Mouse (Mus musculus): ENCODE measurements around the gene Itk. TPM values are rescaled to one million over a fixed set of nuclear protein-coding genes. Genes with fewer than 3 reads are reported as not detected.

Gene Itk
- polyA plus RNA-seq, 1 experiment from 2014 or later: not detected

- Histone ChIP-seq H3K4me2 (no peak overlapping the region), H3K9ac (no peak overlapping the region), H3K4me3 (no peak overlapping the region), H3K36me3 (no peaks in the 10 kb centered on the region), H3K4me1 (replicated peaks) (no peaks in the 10 kb centered on the region), H3K9me3 (no peaks in the 10 kb centered on the region), H3K27ac (replicated peaks) (no peak overlapping the region), H3K27me3 (no peaks in the 10 kb centered on the region)
- WGBS: 42% methylated on average over 10 of the region's 10 CpGs
- ATAC-seq (ENCODE audit: low read depth): no peak
Measured at GRCm38 (mm10) chr11:46406721-46407120, 17.4 kb upstream of the Itk start.

GRCm38 (mm10) chr11:46404986-46405385 is 15.7 kb upstream of the Itk start:
- no peak overlapping the region for H3K4me3 ChIP-seq
- no peak overlapping the region for H3K4me2 ChIP-seq
- H3K9ac ChIP-seq: no peak overlapping the region
- WGBS: 83% methylated on average over 16 of the region's 16 CpGs
- ATAC-seq (ENCODE audit: low read depth): no peak
- H3K27me3 ChIP-seq: no peaks in the 10 kb centered on the region
- no peaks in the 10 kb centered on the region for H3K36me3 ChIP-seq
- no peaks in the 10 kb centered on the region for H3K4me1 ChIP-seq (replicated peaks)
- no peaks in the 10 kb centered on the region for H3K9me3 ChIP-seq
- H3K27ac ChIP-seq (replicated peaks): no peak overlapping the region

DNA sequence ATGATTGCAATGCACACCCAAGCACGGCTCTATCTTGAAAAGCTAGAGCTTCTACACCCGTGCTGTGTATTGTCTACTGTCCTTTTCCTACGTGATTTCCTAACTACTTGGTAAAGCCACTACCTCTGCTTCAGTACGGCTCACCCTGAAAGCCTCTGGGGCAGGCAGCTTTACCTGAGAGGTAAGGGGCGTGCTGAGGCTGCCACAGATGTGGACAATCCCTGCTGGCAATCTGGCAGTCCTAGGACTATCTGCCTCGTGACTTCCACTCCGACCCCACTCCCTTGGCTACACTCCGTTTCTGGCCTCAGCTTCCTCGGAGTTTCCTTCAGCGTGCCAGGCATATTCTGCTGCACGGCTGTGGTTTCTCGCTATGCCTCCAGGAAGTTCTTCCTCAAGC is 12.2 kb upstream of the Itk start:
- no peaks in the 10 kb centered on the region for H3K9me3 ChIP-seq
- no peak overlapping the region for H3K9ac ChIP-seq
- H3K4me1 ChIP-seq (replicated peaks): no peaks in the 10 kb centered on the region
- H3K36me3 ChIP-seq: no peaks in the 10 kb centered on the region
- H3K4me3 ChIP-seq: no peak overlapping the region
- 80% methylated on average over 12 of the region's 12 CpGs for WGBS
- H3K27ac ChIP-seq (replicated peaks): no peak overlapping the region
- no peaks in the 10 kb centered on the region for H3K27me3 ChIP-seq
- ATAC-seq (ENCODE audit: low read depth): no peak
- H3K4me2 ChIP-seq: no peak overlapping the region

- Histone ChIP-seq H3K9ac (no peak overlapping the region), H3K27ac (replicated peaks) (no peak overlapping the region), H3K9me3 (no peaks in the 10 kb centered on the region), H3K4me3 (no peak overlapping the region), H3K27me3 (no peaks in the 10 kb centered on the region), H3K4me2 (no peak overlapping the region), H3K4me1 (replicated peaks) (no peaks in the 10 kb centered on the region), H3K36me3 (no peaks in the 10 kb centered on the region)
- no peak for ATAC-seq (ENCODE audit: low read depth)
- WGBS: 68% methylated on average over 5 of the region's 5 CpGs
Measured at GRCm38 (mm10) chr11:46398933-46399383, 9.6 kb upstream of the Itk start.

- Histone ChIP-seq H3K4me1 (replicated peaks) (no peaks in the 10 kb centered on the region), H3K27ac (replicated peaks) (no peak overlapping the region), H3K9ac (no peak overlapping the region), H3K4me2 (no peak overlapping the region), H3K36me3 (no peaks in the 10 kb centered on the region), H3K9me3 (no peaks in the 10 kb centered on the region), H3K4me3 (no peak overlapping the region), H3K27me3 (no peaks in the 10 kb centered on the region)
- ATAC-seq (ENCODE audit: low read depth): no peak
- WGBS: 86% methylated on average over 4 of the region's 4 CpGs
Measured at GRCm38 (mm10) chr11:46398473-46398872, 9.2 kb upstream of the Itk start.

GRCm38 (mm10) chr11:46397900-46398299 is 8.6 kb upstream of the Itk start:
- no peak for ATAC-seq (ENCODE audit: low read depth)
- Histone ChIP-seq H3K4me2 (no peak overlapping the region), H3K27ac (replicated peaks) (no peak overlapping the region), H3K9me3 (no peaks in the 10 kb centered on the region), H3K27me3 (no peaks in the 10 kb centered on the region), H3K36me3 (no peaks in the 10 kb centered on the region), H3K9ac (no peak overlapping the region), H3K4me3 (no peak overlapping the region), H3K4me1 (replicated peaks) (no peaks in the 10 kb centered on the region)
- WGBS: 55% methylated on average over 2 of the region's 2 CpGs

DNA sequence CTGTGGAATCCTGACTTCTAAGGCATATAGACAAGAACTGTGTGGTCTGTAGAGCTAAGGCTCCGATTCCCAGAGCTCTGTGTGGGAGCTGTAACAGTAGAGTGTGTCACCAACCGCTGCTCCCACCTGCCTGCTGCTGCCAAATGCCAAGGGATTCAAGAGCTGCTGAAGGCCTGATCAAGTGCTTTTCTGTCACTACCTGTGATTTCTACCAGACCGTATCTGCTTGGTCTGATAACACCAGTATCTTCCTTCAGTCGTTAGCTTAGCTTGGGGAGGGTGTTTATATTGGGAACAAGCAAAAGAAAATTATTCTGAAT is 7.5 kb upstream of the Itk start:
- 91% methylated on average over 4 of the region's 4 CpGs for WGBS
- Histone ChIP-seq H3K9me3 (no peaks in the 10 kb centered on the region), H3K9ac (no peak overlapping the region), H3K27ac (replicated peaks) (no peak overlapping the region), H3K36me3 (no peaks in the 10 kb centered on the region), H3K4me3 (no peak overlapping the region), H3K4me2 (no peak overlapping the region), H3K27me3 (no peaks in the 10 kb centered on the region), H3K4me1 (replicated peaks) (no peaks in the 10 kb centered on the region)
- ATAC-seq (ENCODE audit: low read depth): no peak

DNA sequence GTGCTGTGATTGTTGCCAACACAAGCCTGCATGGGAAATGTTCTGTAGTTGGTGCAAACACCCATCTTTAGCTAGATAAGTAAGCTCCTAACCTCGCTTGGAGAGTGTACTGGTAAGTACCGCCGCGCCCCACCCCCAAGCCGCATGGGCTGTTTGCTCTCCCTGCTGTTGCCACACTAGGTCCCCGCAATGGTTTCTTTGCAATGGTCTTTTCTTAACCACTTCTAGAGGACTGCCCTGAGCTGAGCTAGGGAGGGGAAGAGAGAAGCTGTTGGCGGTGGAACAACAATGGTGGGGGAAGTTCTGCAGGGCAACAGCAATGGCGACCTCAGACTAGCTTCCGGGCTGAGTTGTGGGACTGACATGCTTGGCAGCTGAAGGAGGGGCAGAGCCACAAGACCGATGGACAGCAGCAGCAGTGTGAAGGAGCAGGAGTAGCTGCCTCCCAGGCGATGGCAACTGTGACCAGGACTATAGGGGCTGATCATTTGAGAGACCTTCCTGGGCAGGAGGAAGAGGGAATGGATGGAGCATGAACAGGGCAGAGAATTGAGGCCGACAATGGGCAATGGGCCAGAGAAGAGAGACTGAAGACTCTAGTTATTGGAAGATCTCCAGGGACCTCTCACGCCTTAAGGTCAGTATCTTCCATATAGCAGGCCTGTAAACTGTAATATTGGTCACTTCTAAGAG is 7.0 kb upstream of the Itk start, which contains the start of gene Fam71b:
Fam71b (plus strand) TSS at position 393 of the 693 bp plus-strand sequence.
- no peak within 1 kb of the TSS for H3K4me2 ChIP-seq
- no peak within 1 kb of the TSS for H3K4me3 ChIP-seq
- no peak within 1 kb of the TSS for H3K27ac ChIP-seq (replicated peaks)
- no peaks in the 10 kb centered on the region for H3K4me1 ChIP-seq (replicated peaks)
- 81% methylated on average over 13 of the region's 13 CpGs for WGBS
- H3K36me3 ChIP-seq: no peaks in the 10 kb centered on the region
- no peak for ATAC-seq (ENCODE audit: low read depth)
- no peaks in the 10 kb centered on the region for H3K9me3 ChIP-seq
- H3K9ac ChIP-seq: no peak within 1 kb of the TSS
- no peaks in the 10 kb centered on the region for H3K27me3 ChIP-seq

- Histone ChIP-seq H3K4me3 (no peak overlapping the region), H3K27ac (replicated peaks) (no peak overlapping the region)
Measured at GRCm38 (mm10) chr11:46395698-46396097, 6.4 kb upstream of the Itk start.

DNA sequence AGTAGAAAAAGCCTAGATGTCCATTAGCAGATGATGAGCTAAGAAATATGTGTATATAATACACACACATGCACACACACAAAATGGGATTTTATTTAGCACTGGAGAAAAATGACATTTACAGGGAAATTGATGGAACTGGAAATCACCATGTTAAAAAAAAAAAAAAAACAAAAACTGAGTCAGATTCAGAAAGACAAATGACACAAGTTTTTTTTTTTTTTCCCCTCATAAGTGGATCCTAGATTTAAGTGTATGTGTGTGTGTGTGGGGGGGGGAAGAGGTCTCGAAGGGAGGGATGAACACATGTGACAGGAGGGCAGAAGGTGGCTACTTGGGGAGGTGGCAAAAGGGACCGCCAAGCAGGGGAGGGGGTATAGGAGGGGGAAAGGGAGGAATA is 5.8 kb upstream of the Itk start:
- Histone ChIP-seq H3K9me3 (no peaks in the 10 kb centered on the region), H3K27ac (replicated peaks) (no peak overlapping the region), H3K4me3 (no peak overlapping the region), H3K27me3 (no peaks in the 10 kb centered on the region), H3K36me3 (no peaks in the 10 kb centered on the region), H3K4me1 (replicated peaks) (no peaks in the 10 kb centered on the region), H3K4me2 (no peak overlapping the region), H3K9ac (no peak overlapping the region)
- no peak for ATAC-seq (ENCODE audit: low read depth)
- 83% methylated on average over 2 of the region's 2 CpGs for WGBS

More at GRCm38 (mm10) chr11:46395698-46396097, 6.4 kb upstream of the Itk start:
- H3K9me3 ChIP-seq: no peaks in the 10 kb centered on the region
- H3K4me2 ChIP-seq: no peak overlapping the region
- no peaks in the 10 kb centered on the region for H3K4me1 ChIP-seq (replicated peaks)
- no peaks in the 10 kb centered on the region for H3K27me3 ChIP-seq
- WGBS: 94% methylated on average over 2 of the region's 2 CpGs
- no peak overlapping the region for H3K9ac ChIP-seq
- no peaks in the 10 kb centered on the region for H3K36me3 ChIP-seq
- ATAC-seq (ENCODE audit: low read depth): no peak

GRCm38 (mm10) chr11:46393413-46393812 is 4.1 kb upstream of the Itk start:
- H3K36me3 ChIP-seq: no peaks in the 10 kb centered on the region
- no peaks in the 10 kb centered on the region for H3K9me3 ChIP-seq
- no peak overlapping the region for H3K4me3 ChIP-seq
- no peak overlapping the region for H3K27ac ChIP-seq (replicated peaks)
- no peaks in the 10 kb centered on the region for H3K27me3 ChIP-seq
- no peaks in the 10 kb centered on the region for H3K4me1 ChIP-seq (replicated peaks)
- 84% methylated on average over 4 of the region's 4 CpGs for WGBS
- no peak for ATAC-seq (ENCODE audit: low read depth)
- no peak overlapping the region for H3K9ac ChIP-seq
- H3K4me2 ChIP-seq: no peak overlapping the region

DNA sequence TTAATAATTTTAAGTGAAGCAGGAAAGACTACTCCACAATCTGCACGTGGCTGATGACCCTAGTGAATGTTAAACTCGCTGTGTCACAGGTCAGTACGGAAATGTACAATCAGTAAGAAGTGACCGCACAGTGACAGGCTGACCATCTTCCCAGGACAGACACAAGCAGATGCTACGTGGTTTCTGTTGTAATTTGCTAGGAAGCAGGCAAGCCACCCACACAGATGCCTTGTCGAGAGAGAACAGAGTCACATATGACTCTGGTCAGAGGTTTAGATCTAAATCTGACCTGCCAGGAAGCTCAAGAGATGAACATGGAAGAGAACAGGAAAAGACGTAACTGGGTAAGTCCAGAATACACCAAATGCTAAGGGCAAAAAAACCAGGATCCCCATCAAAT is 3.6 kb upstream of the Itk start:
- Histone ChIP-seq H3K27ac (replicated peaks) (no peak overlapping the region), H3K27me3 (no peaks in the 10 kb centered on the region), H3K4me1 (replicated peaks) (no peaks in the 10 kb centered on the region), H3K36me3 (no peaks in the 10 kb centered on the region), H3K4me3 (no peak overlapping the region), H3K9ac (no peak overlapping the region), H3K9me3 (no peaks in the 10 kb centered on the region), H3K4me2 (no peak overlapping the region)
- ATAC-seq (ENCODE audit: low read depth): no peak
- WGBS: 87% methylated on average over 7 of the region's 7 CpGs

DNA sequence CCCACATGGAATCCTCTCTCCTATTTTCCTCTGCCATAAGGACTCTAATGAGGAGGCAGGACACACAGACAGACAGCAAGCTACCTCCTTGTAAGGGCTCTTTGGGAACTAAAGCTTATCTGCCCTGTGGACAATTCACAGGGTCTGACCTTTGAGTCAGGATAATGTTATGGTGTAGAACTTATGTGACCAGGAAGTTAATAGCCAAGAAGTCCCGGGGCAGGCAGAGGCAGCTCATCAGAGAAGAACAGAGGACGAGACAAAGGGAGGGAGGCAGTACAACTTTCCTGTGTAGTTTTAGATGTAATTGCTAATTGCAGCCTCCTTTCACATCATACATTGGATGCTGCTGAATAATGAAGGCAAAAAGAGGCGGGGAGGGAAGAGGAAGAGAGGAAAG is 1.3 kb upstream of the Itk start:
- Histone ChIP-seq H3K9me3 (no peaks in the 10 kb centered on the region), H3K4me2 (no peak overlapping the region), H3K9ac (no peak overlapping the region), H3K36me3 (no peaks in the 10 kb centered on the region), H3K4me3 (no peak overlapping the region), H3K4me1 (replicated peaks) (no peaks in the 10 kb centered on the region), H3K27me3 (no peaks in the 10 kb centered on the region), H3K27ac (replicated peaks) (no peak overlapping the region)
- 33% methylated on average over 3 of the region's 3 CpGs for WGBS
- no peak for ATAC-seq (ENCODE audit: low read depth)
